Mouse (Mus musculus) kidney, adult 10 weeks (tissue): ENCODE results near the gene Olfr155. TPM values are rescaled to one million over a fixed set of nuclear protein-coding genes. Genes with fewer than 3 reads are reported as not detected.

Experiments
- polyA plus RNA-seq: library from polyadenylated mRNA; stranded (reverse); fragments of 350-450 nt; fragmentation: Illumina TruSeq; extraction: RNeasy Lipid Tissue Mini Kit (QIAGEN cat#74804); gene quantifications from one replicate; pipeline ENCODE4 v1.2.3, GENCODE M21; 2014; ENCODE audit warnings: low read depth, low replicate concordance

Olfr155 gene
- not detected for polyA plus RNA-seq

DNA sequence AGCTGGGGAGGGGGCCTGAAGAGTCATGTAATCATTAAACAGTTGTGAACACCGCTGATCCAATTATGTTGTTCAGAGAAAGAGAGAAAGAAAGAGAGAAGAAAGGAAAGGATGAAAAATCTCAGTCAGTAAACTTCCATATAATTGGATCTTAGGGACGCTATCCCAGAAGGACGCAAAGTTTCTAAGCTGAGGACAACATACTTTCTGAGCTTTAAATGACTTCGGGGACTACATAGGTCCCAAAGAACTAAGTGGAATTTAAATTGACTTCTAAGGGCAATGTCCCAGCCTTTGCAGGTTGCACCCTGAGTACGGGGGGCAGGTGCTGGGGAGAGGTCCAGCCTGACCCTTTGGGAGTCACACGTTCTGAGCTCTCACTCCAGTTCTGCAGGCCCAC, at the start of gene Olfr155:
Gene Olfr155 (plus strand): TSS at position 301 of the 400 bp plus-strand sequence.

DNA sequence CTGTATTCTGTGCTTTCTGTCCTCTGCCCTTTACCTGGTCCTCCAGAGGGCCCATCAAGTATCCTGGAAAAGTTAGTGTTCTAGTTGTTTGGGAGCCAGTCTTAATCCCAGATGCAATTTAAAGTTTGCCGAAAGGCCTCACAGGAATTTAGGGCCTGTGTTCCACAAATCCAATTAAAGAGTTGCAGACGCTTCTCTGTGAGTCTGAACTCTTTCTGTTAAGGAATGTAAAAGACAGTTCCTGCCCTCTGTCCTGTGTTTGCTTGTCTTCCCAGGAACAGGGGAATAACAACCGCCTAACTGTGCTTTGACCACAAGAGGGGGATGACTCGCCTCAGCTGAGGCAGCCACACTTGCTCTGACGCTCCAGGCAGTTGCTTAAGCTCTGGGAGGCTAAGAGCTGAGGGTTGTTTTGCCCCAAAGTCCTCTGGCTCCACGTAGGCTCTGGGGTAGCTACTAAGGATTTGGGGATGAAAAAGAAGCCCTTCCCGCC, 27.5 kb upstream of the Olfr155 start, which contains the start of gene Olfr156:
Gene Olfr156 (minus strand): TSS at position 51 of the 493 bp plus-strand sequence.

DNA sequence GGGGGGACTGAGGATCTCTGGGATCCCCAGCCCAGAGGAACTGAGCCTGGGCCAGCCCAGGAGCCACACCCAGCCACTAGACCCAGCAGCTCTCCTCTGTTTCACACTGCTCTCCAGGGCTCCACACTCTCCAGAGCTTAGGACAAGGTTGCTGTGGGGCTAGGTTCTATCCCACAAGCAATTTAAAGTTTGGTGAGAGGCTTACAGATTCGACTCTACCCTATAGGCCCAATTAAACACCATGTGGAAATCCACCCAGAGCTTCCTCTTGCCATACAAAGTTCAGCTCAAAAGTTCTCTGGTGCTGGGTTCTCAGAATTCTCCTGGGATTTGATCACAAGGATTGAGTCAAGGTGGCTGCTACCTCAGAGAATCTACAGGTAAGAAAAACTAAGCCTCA, 11.3 kb upstream of the Olfr155 start, which contains the start of gene Olfr157:
Gene Olfr157 (minus strand): TSS at position 101 of the 400 bp plus-strand sequence.

DNA sequence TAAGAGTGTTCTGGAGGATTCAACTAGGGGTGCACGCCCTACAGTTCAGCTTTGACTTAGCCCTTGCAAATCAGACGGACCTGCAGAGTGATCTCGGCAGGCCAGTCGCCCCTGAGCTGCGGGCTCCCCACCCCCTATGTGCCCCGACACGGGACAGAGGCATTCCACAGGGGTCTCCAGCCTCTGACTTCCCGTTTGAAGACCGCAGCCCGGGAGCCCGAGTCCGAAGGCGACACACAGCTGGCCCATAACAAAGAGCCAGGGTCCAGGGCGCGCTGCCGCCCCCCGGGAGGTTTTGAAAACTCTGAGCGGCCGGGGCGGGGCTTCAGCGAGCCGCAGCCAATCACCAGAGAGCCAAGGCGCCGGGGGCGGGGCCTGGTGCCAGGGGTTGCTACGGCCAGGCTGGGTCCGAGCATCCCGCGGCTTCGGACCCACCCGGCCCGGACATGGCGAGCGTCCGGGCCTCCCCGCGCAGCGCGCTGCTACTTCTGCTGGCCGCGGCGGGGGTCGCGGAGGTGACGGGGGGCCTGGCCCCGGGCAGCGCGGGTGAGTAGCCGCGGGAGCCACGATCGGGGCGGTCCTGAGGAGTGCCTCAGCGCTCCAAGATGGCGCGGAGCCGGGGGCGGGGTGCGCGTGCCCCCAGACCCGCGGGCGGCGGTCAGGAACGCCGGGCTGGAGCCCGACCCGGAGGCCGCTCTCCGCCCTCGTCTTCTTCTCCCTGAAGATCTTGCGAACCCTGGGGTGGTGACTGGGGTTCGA, 24.0 kb downstream of the Olfr155 start, which contains the start of gene Reck:
Gene Reck (plus strand): TSS at position 371 of the 759 bp plus-strand sequence.

Other genes with a start within 250 kb of the Olfr155 start
- 9.2 TPM for gene Npr2, start 219.6 kb upstream of the Olfr155 start, polyA plus RNA-seq
- gene Spag8, start 198.0 kb upstream of the Olfr155 start, polyA plus RNA-seq, result not detected
- gene Hint2, start 195.1 kb upstream of the Olfr155 start, polyA plus RNA-seq, result 13.5 TPM
- 2.0 TPM for gene Tmem8b, start 182.6 kb upstream of the Olfr155 start, polyA plus RNA-seq
- gene Fam221b, start 182.4 kb upstream of the Olfr155 start, polyA plus RNA-seq, result not detected
- gene Olfr70, start 150.8 kb upstream of the Olfr155 start, polyA plus RNA-seq, result not detected
- gene Olfr71, start 141.3 kb upstream of the Olfr155 start, polyA plus RNA-seq, result not detected
- not detected for gene Hrct1, start 124.4 kb upstream of the Olfr155 start, polyA plus RNA-seq
- 1.1 TPM for gene Spaar, start 121.5 kb upstream of the Olfr155 start, polyA plus RNA-seq
- gene Olfr159, start 80.6 kb upstream of the Olfr155 start, polyA plus RNA-seq, result not detected
- not detected for gene Olfr156, start 27.7 kb upstream of the Olfr155 start, polyA plus RNA-seq
- not detected for gene Olfr157, start 11.4 kb upstream of the Olfr155 start, polyA plus RNA-seq
- 7.8 TPM for gene Reck, start 24.0 kb downstream of the Olfr155 start, polyA plus RNA-seq
- 4.1 TPM for gene Glipr2, start 105.8 kb downstream of the Olfr155 start, polyA plus RNA-seq
- gene Ccin, start 131.9 kb downstream of the Olfr155 start, polyA plus RNA-seq, result not detected
- gene Clta, start 152.9 kb downstream of the Olfr155 start, polyA plus RNA-seq, result 85.1 TPM
- gene Gne, start 232.6 kb downstream of the Olfr155 start, polyA plus RNA-seq, result 14.4 TPM